Mouse (Mus musculus): Measurements from ENCODE around the gene Gm853. TPM values are rescaled to one million over a fixed set of nuclear protein-coding genes. Genes with fewer than 3 reads are reported as not detected.

Gene Gm853
- polyA plus RNA-seq, 1 experiment from 2014 or later: not detected

DNA sequence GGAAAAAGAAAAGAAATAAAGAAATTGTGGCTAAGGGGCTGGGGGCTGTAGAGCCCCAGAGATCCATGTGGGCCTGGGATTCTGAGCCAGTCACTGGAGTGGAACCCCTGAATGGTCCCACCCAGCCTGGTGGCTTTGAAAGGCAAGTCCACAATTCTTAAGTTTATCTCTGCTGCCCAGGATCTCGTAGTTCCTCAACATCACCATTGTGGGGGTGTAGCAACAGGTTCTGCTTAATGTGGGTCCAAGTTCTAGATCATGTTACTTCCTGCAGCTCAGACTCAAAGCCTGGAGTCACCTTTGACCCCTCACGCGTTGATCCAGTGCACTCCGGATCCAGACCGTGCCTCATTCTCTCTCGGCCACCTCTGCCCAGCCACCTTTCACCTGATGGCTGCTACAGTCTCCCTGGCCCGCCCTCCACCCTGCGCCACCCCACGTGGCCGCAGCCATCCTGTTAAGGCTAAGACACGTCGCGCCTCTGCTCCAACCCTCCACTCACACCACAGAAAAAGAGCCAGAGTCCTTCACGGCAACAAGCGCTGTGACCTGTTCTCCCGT is 52.7 kb downstream of the Gm853 start:
- H3K4me1 ChIP-seq (ENCODE audit: insufficient read depth): peaks cover 52% of the 10 kb centered on the region
- no peak overlapping the region for H3K4me3 ChIP-seq (ENCODE audit: low read depth, low read length)
- DNase-seq (no peak), ATAC-seq (ENCODE audit: insufficient read depth) (no peak)
- H3K27me3 ChIP-seq (ENCODE audit: insufficient read depth, low read length): peaks cover 8% of the 10 kb centered on the region; the same call in 1 of the 2 replicates
- no peaks in the 10 kb centered on the region for H3K36me3 ChIP-seq (ENCODE audit: insufficient read depth)
- H3K9ac ChIP-seq: no peak overlapping the region
- WGBS: 71% methylated on average over 16 of the region's 16 CpGs
- H3K27ac ChIP-seq (ENCODE audit: low read depth): no peak overlapping the region
- H3K9me3 ChIP-seq (ENCODE audit: low read depth, low read length): no peaks in the 10 kb centered on the region
- H3K4me2 ChIP-seq: no peak overlapping the region
- TF ChIP-seq CTCF (IDR thresholded peaks at IDR 0.05; ENCODE audit: low read depth): no peak

GRCm38 (mm10) chr4:130168280-130169183 is 53.7 kb downstream of the Gm853 start:
- Histone ChIP-seq H3K9ac (peak overlapping the region; percentile 0; the same call in 1 of the 2 replicates), H3K36me3 (ENCODE audit: insufficient read depth) (no peaks in the 10 kb centered on the region), H3K27ac (ENCODE audit: low read depth) (peak overlapping the region; percentile 80), H3K4me1 (ENCODE audit: insufficient read depth) (peaks cover 52% of the 10 kb centered on the region), H3K4me3 (ENCODE audit: low read depth, low read length) (no peak overlapping the region), H3K9me3 (ENCODE audit: low read depth, low read length) (no peaks in the 10 kb centered on the region), H3K27me3 (ENCODE audit: insufficient read depth, low read length) (0 out of 2 replicates have a peak, but pooled peaks cover under 1% of the 10 kb centered on the region), H3K4me2 (peak overlapping the region; percentile 48)
- DNase-seq (peak; percentile 90), ATAC-seq (ENCODE audit: insufficient read depth) (peak; percentile 61)
- WGBS: 35% methylated on average over 16 of the region's 16 CpGs
- TF ChIP-seq CTCF (IDR thresholded peaks at IDR 0.05; ENCODE audit: low read depth): peak; percentile 23; the same call in 1 of the 2 replicates

- 30% methylated on average over 9 of the region's 9 CpGs for WGBS
- Histone ChIP-seq H3K4me3 (ENCODE audit: low read depth, low read length) (no peak overlapping the region), H3K9me3 (ENCODE audit: low read depth, low read length) (no peaks in the 10 kb centered on the region), H3K27me3 (ENCODE audit: insufficient read depth, low read length) (no peaks in the 10 kb centered on the region), H3K27ac (ENCODE audit: low read depth) (peak overlapping the region; percentile 80), H3K36me3 (ENCODE audit: insufficient read depth) (no peaks in the 10 kb centered on the region), H3K4me2 (peak overlapping the region; percentile 48), H3K4me1 (ENCODE audit: insufficient read depth) (peaks cover 50% of the 10 kb centered on the region), H3K9ac (0 out of 2 replicates have a peak overlapping the region, but pooled peaks have one; percentile 0)
- TF ChIP-seq CTCF (IDR thresholded peaks at IDR 0.05; ENCODE audit: low read depth): no peak
- DNase-seq: peak; percentile 46
- ATAC-seq (ENCODE audit: insufficient read depth): 0 out of 2 replicates have a peak, but pooled peaks have one; percentile 1
These were observed 54.4 kb downstream of the Gm853 start for GRCm38 (mm10) chr4:130167814-130168213.

DNA sequence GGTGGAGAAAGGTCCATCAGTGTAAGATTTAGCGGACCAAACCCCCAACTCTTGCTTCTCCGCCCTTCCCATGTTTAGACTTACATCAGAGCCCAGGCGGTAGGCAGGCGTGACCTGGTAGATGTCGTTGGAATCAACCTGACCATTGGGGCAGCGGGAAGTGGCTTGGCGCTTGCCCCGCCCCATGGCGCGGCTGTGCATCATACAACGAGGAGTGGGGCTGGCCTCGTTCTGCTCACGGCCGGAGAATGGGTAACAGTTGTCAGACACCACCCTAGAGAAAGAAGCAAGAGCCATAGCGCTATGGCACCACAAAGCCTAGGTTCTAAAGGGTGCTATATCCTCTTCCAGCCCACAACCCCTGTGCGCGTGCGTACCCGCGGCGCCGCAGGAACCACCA is 54.9 kb downstream of the Gm853 start:
- peaks cover 45% of the 10 kb centered on the region for H3K4me1 ChIP-seq (ENCODE audit: insufficient read depth)
- H3K9me3 ChIP-seq (ENCODE audit: low read depth, low read length): no peaks in the 10 kb centered on the region
- DNase-seq (no peak), ATAC-seq (ENCODE audit: insufficient read depth) (no peak)
- no peak for TF ChIP-seq CTCF (IDR thresholded peaks at IDR 0.05; ENCODE audit: low read depth)
- H3K9ac ChIP-seq: no peak overlapping the region
- H3K27ac ChIP-seq (ENCODE audit: low read depth): peak overlapping the region; percentile 80
- no peaks in the 10 kb centered on the region for H3K36me3 ChIP-seq (ENCODE audit: insufficient read depth)
- H3K4me2 ChIP-seq: peak overlapping the region; percentile 48
- H3K27me3 ChIP-seq (ENCODE audit: insufficient read depth, low read length): no peaks in the 10 kb centered on the region
- no peak overlapping the region for H3K4me3 ChIP-seq (ENCODE audit: low read depth, low read length)
- WGBS: 54% methylated on average over 22 of the region's 22 CpGs

DNA sequence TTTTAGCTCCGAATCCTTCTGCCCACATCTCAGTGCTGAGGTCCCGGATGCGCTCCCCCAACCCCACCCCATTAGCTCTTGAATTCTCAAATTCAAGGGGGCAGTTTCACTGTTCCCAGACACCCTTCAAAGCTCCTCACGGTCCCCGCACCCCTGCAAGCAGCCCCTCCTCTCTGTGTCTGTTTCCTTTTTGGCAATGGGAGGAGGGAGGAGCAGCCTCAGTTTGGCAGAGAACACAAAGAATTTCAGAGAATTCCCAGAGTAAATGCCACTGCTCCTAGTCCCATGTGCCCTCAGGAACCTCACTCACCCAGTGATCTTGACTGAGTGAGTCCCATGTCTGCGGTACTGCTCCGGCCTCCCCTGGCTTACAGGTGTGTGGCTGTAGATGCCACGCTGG is 55.6 kb downstream of the Gm853 start:
- Histone ChIP-seq H3K27ac (ENCODE audit: low read depth) (no peak overlapping the region), H3K4me3 (ENCODE audit: low read depth, low read length) (no peak overlapping the region), H3K4me1 (ENCODE audit: insufficient read depth) (peaks cover 42% of the 10 kb centered on the region), H3K4me2 (no peak overlapping the region), H3K9me3 (ENCODE audit: low read depth, low read length) (no peaks in the 10 kb centered on the region), H3K27me3 (ENCODE audit: insufficient read depth, low read length) (no peaks in the 10 kb centered on the region), H3K9ac (no peak overlapping the region), H3K36me3 (ENCODE audit: insufficient read depth) (no peaks in the 10 kb centered on the region)
- DNase-seq (peak; percentile 55), ATAC-seq (ENCODE audit: insufficient read depth) (no peak)
- 61% methylated on average over 8 of the region's 8 CpGs for WGBS
- TF ChIP-seq CTCF (IDR thresholded peaks at IDR 0.05; ENCODE audit: low read depth): no peak

DNA sequence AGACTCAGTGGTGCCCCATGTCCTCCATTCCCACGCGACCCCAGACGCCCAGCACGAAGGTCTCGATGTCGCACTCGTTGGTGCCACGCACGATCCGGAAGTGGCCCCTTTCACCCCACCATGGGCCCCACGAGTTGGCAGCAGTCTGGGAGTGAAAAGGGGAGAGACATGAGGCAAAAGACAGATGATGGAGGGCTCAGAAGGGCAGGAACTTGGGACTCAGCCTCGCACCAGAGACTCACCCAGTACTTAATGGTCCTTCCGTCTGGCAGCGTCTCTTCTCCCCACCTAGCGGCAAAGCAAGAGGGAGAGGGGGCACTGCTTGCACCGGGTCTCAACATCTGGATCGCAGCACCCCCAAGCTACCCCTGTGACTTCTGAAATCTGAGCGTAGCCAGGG is 56.1 kb downstream of the Gm853 start:
- no peak for DNase-seq
- H3K4me2 ChIP-seq: no peak overlapping the region
- no peak overlapping the region for H3K27ac ChIP-seq (ENCODE audit: low read depth)
- 68% methylated on average over 18 of the region's 18 CpGs for WGBS
- H3K36me3 ChIP-seq (ENCODE audit: insufficient read depth): no peaks in the 10 kb centered on the region
- no peak overlapping the region for H3K4me3 ChIP-seq (ENCODE audit: low read depth, low read length)
- no peak for ATAC-seq (ENCODE audit: insufficient read depth)
- no peaks in the 10 kb centered on the region for H3K9me3 ChIP-seq (ENCODE audit: low read depth, low read length)
- no peaks in the 10 kb centered on the region for H3K27me3 ChIP-seq (ENCODE audit: insufficient read depth, low read length)
- no peak for TF ChIP-seq CTCF (IDR thresholded peaks at IDR 0.05; ENCODE audit: low read depth)
- H3K9ac ChIP-seq: no peak overlapping the region
- H3K4me1 ChIP-seq (ENCODE audit: insufficient read depth): peaks cover 39% of the 10 kb centered on the region

- no peak overlapping the region; the same call in 1 of the 2 replicates for H3K9ac ChIP-seq
- H3K27me3 ChIP-seq (ENCODE audit: insufficient read depth, low read length): no peaks in the 10 kb centered on the region
- H3K4me3 ChIP-seq (ENCODE audit: low read depth, low read length): no peak overlapping the region
- 58% methylated on average over 6 of the region's 6 CpGs for WGBS
- ATAC-seq (ENCODE audit: insufficient read depth) (no peak), DNase-seq (no peak)
- H3K27ac ChIP-seq (ENCODE audit: low read depth): peak overlapping the region; percentile 80
- TF ChIP-seq CTCF (IDR thresholded peaks at IDR 0.05; ENCODE audit: low read depth): no peak
- peaks cover 39% of the 10 kb centered on the region for H3K4me1 ChIP-seq (ENCODE audit: insufficient read depth)
- no peaks in the 10 kb centered on the region for H3K36me3 ChIP-seq (ENCODE audit: insufficient read depth)
- peak overlapping the region; percentile 59; the same call in 1 of the 2 replicates for H3K4me2 ChIP-seq
- no peaks in the 10 kb centered on the region for H3K9me3 ChIP-seq (ENCODE audit: low read depth, low read length)
These were observed 58.1 kb downstream of the Gm853 start for GRCm38 (mm10) chr4:130164121-130164520.
